Mouse (Mus musculus) lung, adult 2 months (tissue): ENCODE measurements around the gene Apln.

Experiments
- CTCF ChIP-seq: fragments of 200-500 bp; IDR thresholded peaks from 2 replicates; pipeline ENCODE4 v1.5.1; 2011; ENCODE audit warnings: mild to moderate bottlenecking, low read length, control low read depth; ENCODE audit not compliant: insufficient read depth
- POLR2A ChIP-seq: fragments of 200-500 bp; IDR thresholded peaks from 2 replicates; pipeline ENCODE4 v1.6.1; 2011; ENCODE audit warnings: low read depth, mild to moderate bottlenecking, control low read depth, low read length, borderline replicate concordance; ENCODE audit errors: extremely low read depth

- TF ChIP-seq POLR2A: no peak
- TF ChIP-seq CTCF: no peak
Observed at GRCm38 (mm10) chrX:48004786-48005185, 29.9 kb downstream of the Apln start.
